Mouse (Mus musculus) cortical plate, adult 2 months (tissue): ENCODE results near the gene Tas2r104.

Experiments
- CTCF ChIP-seq: fragments of 200-500 bp; IDR thresholded peaks from 2 replicates; pipeline ENCODE4 v1.5.1; 2011; ENCODE audit warnings: mild to moderate bottlenecking, control low read depth, low read length; ENCODE audit not compliant: insufficient read depth; ENCODE audit errors: extremely low read depth
- POLR2A ChIP-seq: fragments of 200-500 bp; IDR thresholded peaks from 2 replicates; pipeline ENCODE4 v1.6.1; 2011; ENCODE audit warnings: mild to moderate bottlenecking, low read length, control low read depth; ENCODE audit not compliant: insufficient read depth; ENCODE audit errors: extremely low read depth

GRCm38 (mm10) chr6:131712803-131713202, 27.3 kb upstream of the Tas2r104 start:
- TF ChIP-seq POLR2A: no peak
- no peak for TF ChIP-seq CTCF
